Mouse (Mus musculus) thymus, adult 2 months (tissue): ENCODE results near the gene Fam166b.

Experiments used
- CTCF ChIP-seq: fragments of 200-500 bp; IDR thresholded peaks from 2 replicates; pipeline ENCODE4 v1.5.1; 2012; ENCODE audit warnings: mild to moderate bottlenecking, control low read depth, low read length, moderate library complexity, borderline replicate concordance; ENCODE audit not compliant: control insufficient read depth, poor library complexity, insufficient read depth; ENCODE audit errors: extremely low read depth
- POLR2A ChIP-seq: fragments of 200-500 bp; IDR thresholded peaks from 2 replicates; pipeline ENCODE4 v1.6.1; 2012; ENCODE audit warnings: mild to moderate bottlenecking, low read length, control low read depth, moderate library complexity; ENCODE audit not compliant: control insufficient read depth, poor library complexity, insufficient read depth; ENCODE audit errors: extremely low read depth

GRCm38 (mm10) chr4:43454041-43454836 lies 25.3 kb upstream of the Fam166b start, which contains the start of gene Cd72:
- TF ChIP-seq POLR2A (no peak), CTCF (peak; percentile 11; the same call in 1 of the 2 replicates)
